Mouse (Mus musculus) embryonic facial prominence, embryonic 14.5 days (tissue): ENCODE results near the gene Nipa1. TPM values are rescaled to one million over a fixed set of nuclear protein-coding genes. Genes with fewer than 3 reads are reported as not detected.

Experiments
- ATAC-seq: fragments of 200-750 bp; cut with Nextera tagmentation; 2 replicates; pipeline ENCODE4 v1.8.0; 2017; ENCODE audit warnings: low read depth, moderate number of reproducible peaks, moderate TSS enrichment
- DNase-seq: peaks from one replicate; pipeline ENCODE4 v3.0.0-alpha.2; 2015; ENCODE audit warnings: low spot score
- H3K27ac ChIP-seq: fragments of 300-500 bp; sonication (generic); replicated peaks from 2 replicates; pipeline ENCODE4 v1.5.1; 2014; ENCODE audit warnings: low read depth, mild to moderate bottlenecking, low read length, moderate library complexity
- H3K27me3 ChIP-seq: fragments of 300-500 bp; sonication (generic); replicated peaks from 2 replicates; pipeline ENCODE4 v1.6.1; 2014; ENCODE audit warnings: low read length; ENCODE audit not compliant: control insufficient read depth, insufficient read depth
- H3K36me3 ChIP-seq: fragments of 300-500 bp; sonication (generic); 2 replicates; pipeline ENCODE4 v1.6.1; 2014; ENCODE audit warnings: low read length, mixed read lengths; ENCODE audit not compliant: control insufficient read depth, insufficient read depth
- H3K4me1 ChIP-seq: fragments of 300-500 bp; sonication (generic); 2 replicates; pipeline ENCODE4 v1.6.1; 2014; ENCODE audit warnings: antibody characterized with exemption, low read length; ENCODE audit not compliant: control insufficient read depth, insufficient read depth
- H3K4me2 ChIP-seq: fragments of 300-500 bp; sonication (generic); 2 replicates; pipeline ENCODE4 v1.6.1; 2014; ENCODE audit warnings: low read depth, mild to moderate bottlenecking, low read length, moderate library complexity, mixed read lengths
- H3K4me3 ChIP-seq: fragments of 300-500 bp; sonication (generic); 2 replicates; pipeline ENCODE4 v1.5.1; 2014; ENCODE audit warnings: low read depth, mild to moderate bottlenecking, low read length
- H3K9ac ChIP-seq: fragments of 300-500 bp; sonication (generic); 2 replicates; pipeline ENCODE4 v1.6.1; 2014; ENCODE audit warnings: low read depth, mild to moderate bottlenecking, low read length, moderate library complexity, mixed read lengths
- H3K9me3 ChIP-seq: fragments of 300-500 bp; sonication (generic); 2 replicates; pipeline ENCODE4 v1.6.1; 2016; ENCODE audit warnings: low read length; ENCODE audit not compliant: control insufficient read depth
- WGBS: fragments of 180-500 bp; shearing (Covaris S2); extraction: QIAGEN DNeasy Blood & Tissue Kit; methylation state at CpG from one replicate; pipeline ENCODE4 v1.1.7; 2014; 5-methylcytosine and 5-hydroxymethylcytosine counted together
- polyA plus RNA-seq: library from polyadenylated mRNA; unstranded; fragments of >200 nt; fragmentation: Nextera tagmentation; extraction: Ambion mirVana; gene quantifications from 2 replicates; pipeline ENCODE4 v1.2.1, GENCODE M21; 2014

The Nipa1 gene
- polyA plus RNA-seq = 7.0 and 7.9 TPM in 2 replicates

GRCm38 (mm10) chr7:56019930-56020253 is at the start of gene Nipa1:
Gene Nipa1 (minus strand): TSS chr7:56019954.
- Histone ChIP-seq H3K4me1 (no peaks in the 10 kb centered on the region), H3K36me3 (no peaks in the 10 kb centered on the region), H3K4me2 (peak within 1 kb of the TSS; percentile 74), H3K27me3 (no peaks in the 10 kb centered on the region), H3K9me3 (no peaks in the 10 kb centered on the region), H3K9ac (peak within 1 kb of the TSS; percentile 76), H3K4me3 (peak within 1 kb of the TSS; percentile 73), H3K27ac (peak within 1 kb of the TSS; percentile 60; the same call in 1 of the 2 replicates)
- ATAC-seq (no peak), DNase-seq (no peak)
- WGBS = 59% methylated on average over 3 of the region's 3 CpGs

GRCm38 (mm10) chr7:56066634-56067033 is 46.9 kb upstream of the Nipa1 start:
- no peaks in the 10 kb centered on the region for H3K9me3 ChIP-seq
- H3K4me3 ChIP-seq = no peak overlapping the region
- no peak overlapping the region for H3K9ac ChIP-seq
- no peak for DNase-seq
- H3K27me3 ChIP-seq = no peaks in the 10 kb centered on the region
- ATAC-seq = no peak
- no peaks in the 10 kb centered on the region for H3K4me1 ChIP-seq
- WGBS = 92% methylated on average over 1 of the region's 1 CpGs
- no peak overlapping the region for H3K4me2 ChIP-seq
- H3K36me3 ChIP-seq = peaks cover 13% of the 10 kb centered on the region
- no peak overlapping the region for H3K27ac ChIP-seq

GRCm38 (mm10) chr7:56066136-56066535 is 46.4 kb upstream of the Nipa1 start:
- H3K4me1 ChIP-seq = no peaks in the 10 kb centered on the region
- no peak overlapping the region for H3K27ac ChIP-seq
- H3K36me3 ChIP-seq = peaks cover 17% of the 10 kb centered on the region
- WGBS = 81% methylated on average over 2 of the region's 2 CpGs
- no peak for ATAC-seq
- no peak overlapping the region for H3K4me2 ChIP-seq
- DNase-seq = no peak
- no peaks in the 10 kb centered on the region for H3K9me3 ChIP-seq
- H3K4me3 ChIP-seq = no peak overlapping the region
- H3K27me3 ChIP-seq = no peaks in the 10 kb centered on the region
- no peak overlapping the region for H3K9ac ChIP-seq

- Histone ChIP-seq H3K9me3 (no peaks in the 10 kb centered on the region), H3K9ac (no peak overlapping the region), H3K4me3 (no peak overlapping the region), H3K4me1 (no peaks in the 10 kb centered on the region), H3K27ac (no peak overlapping the region), H3K36me3 (peaks cover 11% of the 10 kb centered on the region), H3K27me3 (no peaks in the 10 kb centered on the region), H3K4me2 (no peak overlapping the region)
- 96% methylated on average over 1 of the region's 1 CpGs for WGBS
- DNase-seq = no peak
- no peak for ATAC-seq
Observed at GRCm38 (mm10) chr7:56064876-56065275, 45.1 kb upstream of the Nipa1 start.

GRCm38 (mm10) chr7:56055338-56055737 is 35.6 kb upstream of the Nipa1 start:
- Histone ChIP-seq H3K4me3 (no peak overlapping the region), H3K27ac (no peak overlapping the region), H3K9me3 (no peaks in the 10 kb centered on the region), H3K36me3 (peaks cover 17% of the 10 kb centered on the region), H3K9ac (no peak overlapping the region), H3K4me1 (0 out of 2 replicates have a peak, but pooled peaks cover 6% of the 10 kb centered on the region), H3K4me2 (no peak overlapping the region), H3K27me3 (no peaks in the 10 kb centered on the region)
- DNase-seq (no peak), ATAC-seq (no peak)
- 88% methylated on average over 3 of the region's 3 CpGs for WGBS

GRCm38 (mm10) chr7:56052996-56053395 is 33.2 kb upstream of the Nipa1 start:
- H3K4me1 ChIP-seq = peaks cover 11% of the 10 kb centered on the region; the same call in 1 of the 2 replicates
- no peaks in the 10 kb centered on the region for H3K27me3 ChIP-seq
- no peak overlapping the region for H3K9ac ChIP-seq
- H3K27ac ChIP-seq = no peak overlapping the region
- peaks cover 17% of the 10 kb centered on the region for H3K36me3 ChIP-seq
- no peak for ATAC-seq
- DNase-seq = no peak
- H3K4me3 ChIP-seq = no peak overlapping the region
- H3K9me3 ChIP-seq = no peaks in the 10 kb centered on the region
- no peak overlapping the region for H3K4me2 ChIP-seq

GRCm38 (mm10) chr7:56050487-56050911 is 30.7 kb upstream of the Nipa1 start:
- H3K4me1 ChIP-seq = peaks cover 11% of the 10 kb centered on the region; the same call in 1 of the 2 replicates
- ATAC-seq (peak; percentile 4), DNase-seq (peak; percentile 25)
- peak overlapping the region; percentile 69 for H3K4me2 ChIP-seq
- peak overlapping the region; percentile 87 for H3K27ac ChIP-seq
- WGBS = 1% methylated on average over 18 of the region's 18 CpGs
- no peaks in the 10 kb centered on the region for H3K9me3 ChIP-seq
- H3K9ac ChIP-seq = peak overlapping the region; percentile 88
- H3K27me3 ChIP-seq = no peaks in the 10 kb centered on the region
- peak overlapping the region; percentile 89 for H3K4me3 ChIP-seq
- H3K36me3 ChIP-seq = 0 out of 2 replicates have a peak, but pooled peaks cover 3% of the 10 kb centered on the region

GRCm38 (mm10) chr7:56049831-56050321 is 30.1 kb upstream of the Nipa1 start, which contains the start of gene Herc2:
Gene Herc2 (plus strand): TSS chr7:56050196.
- peak; percentile 100 for ATAC-seq
- H3K4me3 ChIP-seq = peak within 1 kb of the TSS; percentile 89
- no peaks in the 10 kb centered on the region for H3K9me3 ChIP-seq
- 0 out of 2 replicates have a peak, but pooled peaks cover 3% of the 10 kb centered on the region for H3K36me3 ChIP-seq
- H3K27me3 ChIP-seq = no peaks in the 10 kb centered on the region
- DNase-seq = peak; percentile 100
- H3K27ac ChIP-seq = peak within 1 kb of the TSS; percentile 87
- H3K9ac ChIP-seq = peak within 1 kb of the TSS; percentile 88
- peak within 1 kb of the TSS; percentile 69 for H3K4me2 ChIP-seq
- under 1% methylated on average over 29 of the region's 47 CpGs for WGBS
- H3K4me1 ChIP-seq = peaks cover 11% of the 10 kb centered on the region; the same call in 1 of the 2 replicates

- H3K36me3 ChIP-seq = 0 out of 2 replicates have a peak, but pooled peaks cover 3% of the 10 kb centered on the region
- H3K9ac ChIP-seq = no peak overlapping the region
- no peaks in the 10 kb centered on the region for H3K9me3 ChIP-seq
- 81% methylated on average over 1 of the region's 1 CpGs for WGBS
- no peak overlapping the region for H3K27ac ChIP-seq
- no peak for ATAC-seq
- H3K4me1 ChIP-seq = peaks cover 11% of the 10 kb centered on the region; the same call in 1 of the 2 replicates
- DNase-seq = no peak
- H3K4me3 ChIP-seq = no peak overlapping the region
- H3K27me3 ChIP-seq = no peaks in the 10 kb centered on the region
- no peak overlapping the region for H3K4me2 ChIP-seq
Observed at GRCm38 (mm10) chr7:56047178-56047577, 27.4 kb upstream of the Nipa1 start.
